Mouse (Mus musculus): ENCODE measurements around the gene Sct.

GRCm38 (mm10) chr7:141229702-141230101 lies 49.2 kb downstream of the Sct start:
- no peak for TF ChIP-seq CTCF (IDR thresholded peaks at IDR 0.05)
- TF ChIP-seq EP300 (IDR thresholded peaks at IDR 0.05), result no peak
